Mouse (Mus musculus): Measurements from ENCODE around the gene Prkcz. TPM values are rescaled to one million over a fixed set of nuclear protein-coding genes. Genes with fewer than 3 reads are reported as not detected.

Gene Prkcz
- polyA plus RNA-seq, 1 experiment from 2014 or later = 86.5 TPM

DNA sequence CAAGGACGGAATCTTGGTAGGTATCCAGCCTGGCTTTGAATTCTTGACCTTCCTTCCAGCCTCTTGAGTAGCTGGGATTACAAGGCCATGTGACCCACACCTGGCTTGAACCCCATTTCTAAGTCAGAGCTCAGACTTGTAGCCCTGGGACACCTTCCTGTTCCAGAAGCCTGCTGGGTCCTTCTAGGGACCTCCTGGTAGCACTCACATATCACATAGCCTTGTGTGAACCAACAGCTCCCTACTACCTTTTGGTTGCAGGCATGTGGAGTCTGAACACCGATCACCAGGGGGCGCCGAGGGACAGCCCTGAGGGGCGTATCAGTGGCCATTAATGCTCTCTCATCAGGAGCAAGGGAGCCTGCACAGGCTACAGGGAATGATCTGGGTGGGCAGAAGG, 92.8 kb downstream of the Prkcz start:
- no peaks in the 10 kb centered on the region for H3K9me3 ChIP-seq (ENCODE audit: control insufficient read depth, low read length)
- no peaks in the 10 kb centered on the region for H3K27me3 ChIP-seq (replicated peaks; ENCODE audit: control insufficient read depth, insufficient read depth, low read length)
- H3K4me3 ChIP-seq (replicated peaks; ENCODE audit: low read length) = no peak overlapping the region
- no peak overlapping the region for H3K4me2 ChIP-seq (ENCODE audit: low read length)
- ATAC-seq = no peak
- no peak overlapping the region for H3K27ac ChIP-seq (ENCODE audit: low read length)
- 46% methylated on average over 5 of the region's 5 CpGs for WGBS
- H3K36me3 ChIP-seq (ENCODE audit: control insufficient read depth, insufficient read depth) = peaks cover 4% of the 10 kb centered on the region; the same call in 1 of the 2 replicates
- no peaks in the 10 kb centered on the region for H3K4me1 ChIP-seq (replicated peaks; ENCODE audit: control insufficient read depth, insufficient read depth, low read length)
- H3K9ac ChIP-seq (replicated peaks; ENCODE audit: low read depth, low read length) = no peak overlapping the region

DNA sequence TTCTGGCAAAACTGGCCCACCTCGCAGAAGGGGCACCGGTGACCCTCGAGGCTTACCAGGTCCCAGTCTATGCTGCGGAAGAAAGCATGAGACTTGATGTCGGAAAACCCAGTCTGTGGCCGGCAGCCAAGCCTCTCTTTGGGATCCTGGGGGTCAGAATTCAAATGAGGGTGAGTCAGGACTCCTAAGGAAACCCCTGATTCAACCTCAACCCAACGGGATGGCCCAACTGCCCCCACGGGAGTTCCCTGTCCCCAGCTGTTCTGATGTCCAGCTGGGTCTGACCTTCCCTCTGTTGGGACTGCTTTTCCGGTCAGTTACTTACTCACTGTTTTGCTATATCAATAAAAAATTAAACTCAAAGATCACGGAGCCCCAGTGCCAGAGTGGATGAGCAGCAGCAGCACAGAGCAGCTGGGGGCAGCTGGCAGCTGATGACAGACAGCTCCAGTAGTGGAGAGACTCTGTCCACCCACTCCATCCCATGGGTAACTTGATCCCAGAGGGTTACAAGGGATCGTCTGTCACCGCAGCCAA, 93.5 kb downstream of the Prkcz start:
- H3K4me2 ChIP-seq (ENCODE audit: low read length) = no peak overlapping the region
- H3K4me3 ChIP-seq (replicated peaks; ENCODE audit: low read length) = no peak overlapping the region
- no peaks in the 10 kb centered on the region for H3K4me1 ChIP-seq (replicated peaks; ENCODE audit: control insufficient read depth, insufficient read depth, low read length)
- ATAC-seq = no peak
- H3K36me3 ChIP-seq (ENCODE audit: control insufficient read depth, insufficient read depth) = peaks cover 4% of the 10 kb centered on the region; the same call in 1 of the 2 replicates
- no peak overlapping the region for H3K27ac ChIP-seq (ENCODE audit: low read length)
- H3K27me3 ChIP-seq (replicated peaks; ENCODE audit: control insufficient read depth, insufficient read depth, low read length) = no peaks in the 10 kb centered on the region
- no peak overlapping the region for H3K9ac ChIP-seq (replicated peaks; ENCODE audit: low read depth, low read length)
- H3K9me3 ChIP-seq (ENCODE audit: control insufficient read depth, low read length) = no peaks in the 10 kb centered on the region
- 75% methylated on average over 12 of the region's 12 CpGs for WGBS

DNA sequence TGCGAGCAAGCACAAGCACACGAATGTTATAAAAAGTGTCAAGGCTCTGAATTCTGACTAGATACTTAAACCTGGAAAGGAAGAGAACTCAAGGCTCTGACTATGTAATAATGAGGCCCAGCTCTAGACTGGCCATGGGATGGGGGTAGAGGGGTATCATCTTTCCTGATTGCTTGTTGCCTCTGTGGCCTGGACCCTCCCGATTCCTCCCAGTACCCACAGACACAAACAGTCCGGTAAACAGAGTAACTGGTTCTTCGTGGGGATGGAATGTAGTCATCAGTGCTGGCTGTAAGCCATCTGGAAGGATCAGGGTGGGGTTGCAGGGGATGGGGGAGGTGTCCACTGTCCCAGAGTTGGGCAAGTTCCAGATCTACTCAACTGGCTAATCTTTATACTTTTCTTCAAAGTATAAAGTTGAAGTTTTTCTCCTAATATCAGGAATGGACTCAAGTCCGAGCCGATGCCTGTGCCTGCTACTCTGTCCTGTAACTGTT, 94.1 kb downstream of the Prkcz start:
- peaks cover 2% of the 10 kb centered on the region; the same call in 1 of the 2 replicates for H3K36me3 ChIP-seq (ENCODE audit: control insufficient read depth, insufficient read depth)
- no peaks in the 10 kb centered on the region for H3K4me1 ChIP-seq (replicated peaks; ENCODE audit: control insufficient read depth, insufficient read depth, low read length)
- H3K27me3 ChIP-seq (replicated peaks; ENCODE audit: control insufficient read depth, insufficient read depth, low read length) = no peaks in the 10 kb centered on the region
- no peak overlapping the region for H3K4me2 ChIP-seq (ENCODE audit: low read length)
- H3K9me3 ChIP-seq (ENCODE audit: control insufficient read depth, low read length) = no peaks in the 10 kb centered on the region
- no peak overlapping the region for H3K27ac ChIP-seq (ENCODE audit: low read length)
- 77% methylated on average over 7 of the region's 7 CpGs for WGBS
- H3K9ac ChIP-seq (replicated peaks; ENCODE audit: low read depth, low read length) = no peak overlapping the region
- no peak overlapping the region for H3K4me3 ChIP-seq (replicated peaks; ENCODE audit: low read length)
- ATAC-seq = no peak

GRCm38 (mm10) chr4:155264521-155265321, 96.4 kb downstream of the Prkcz start:
- H3K9me3 ChIP-seq (ENCODE audit: control insufficient read depth, low read length) = peaks cover 3% of the 10 kb centered on the region; the same call in 1 of the 2 replicates
- H3K27ac ChIP-seq (ENCODE audit: low read length) = no peak overlapping the region
- peaks cover 4% of the 10 kb centered on the region; the same call in 1 of the 2 replicates for H3K36me3 ChIP-seq (ENCODE audit: control insufficient read depth, insufficient read depth)
- H3K27me3 ChIP-seq (replicated peaks; ENCODE audit: control insufficient read depth, insufficient read depth, low read length) = no peaks in the 10 kb centered on the region
- ATAC-seq = no peak
- no peak overlapping the region for H3K4me3 ChIP-seq (replicated peaks; ENCODE audit: low read length)
- no peaks in the 10 kb centered on the region for H3K4me1 ChIP-seq (replicated peaks; ENCODE audit: control insufficient read depth, insufficient read depth, low read length)
- H3K4me2 ChIP-seq (ENCODE audit: low read length) = no peak overlapping the region
- no peak overlapping the region for H3K9ac ChIP-seq (replicated peaks; ENCODE audit: low read depth, low read length)
- 76% methylated on average over 3 of the region's 3 CpGs for WGBS

- Histone ChIP-seq H3K27ac (ENCODE audit: low read length) (no peak overlapping the region), H3K4me1 (replicated peaks; ENCODE audit: control insufficient read depth, insufficient read depth, low read length) (peaks cover 31% of the 10 kb centered on the region)
- 78% methylated on average over 6 of the region's 6 CpGs for WGBS
Measured at GRCm38 (mm10) chr4:155252253-155252652, 108.9 kb downstream of the Prkcz start.

GRCm38 (mm10) chr4:155251147-155251546, 110.0 kb downstream of the Prkcz start:
- Histone ChIP-seq H3K27ac (ENCODE audit: low read length) (peak overlapping the region; percentile 99), H3K9me3 (ENCODE audit: control insufficient read depth, low read length) (no peaks in the 10 kb centered on the region), H3K4me1 (replicated peaks; ENCODE audit: control insufficient read depth, insufficient read depth, low read length) (peaks cover 41% of the 10 kb centered on the region), H3K27me3 (replicated peaks; ENCODE audit: control insufficient read depth, insufficient read depth, low read length) (no peaks in the 10 kb centered on the region), H3K4me2 (ENCODE audit: low read length) (peak overlapping the region; percentile 96), H3K36me3 (ENCODE audit: control insufficient read depth, insufficient read depth) (peaks cover 3% of the 10 kb centered on the region; the same call in 1 of the 2 replicates), H3K4me3 (replicated peaks; ENCODE audit: low read length) (peak overlapping the region; percentile 63), H3K9ac (replicated peaks; ENCODE audit: low read depth, low read length) (no peak overlapping the region)
- 31% methylated on average over 3 of the region's 3 CpGs for WGBS
- ATAC-seq = no peak

More at GRCm38 (mm10) chr4:155252253-155252652, 108.9 kb downstream of the Prkcz start:
- H3K9ac ChIP-seq (replicated peaks; ENCODE audit: low read depth, low read length) = peak overlapping the region; percentile 3; the same call in 1 of the 2 replicates
- peak overlapping the region; percentile 96; the same call in 1 of the 2 replicates for H3K4me2 ChIP-seq (ENCODE audit: low read length)
- no peak for ATAC-seq
- H3K9me3 ChIP-seq (ENCODE audit: control insufficient read depth, low read length) = no peaks in the 10 kb centered on the region
- H3K36me3 ChIP-seq (ENCODE audit: control insufficient read depth, insufficient read depth) = peaks cover 4% of the 10 kb centered on the region; the same call in 1 of the 2 replicates
- H3K4me3 ChIP-seq (replicated peaks; ENCODE audit: low read length) = no peak overlapping the region
- H3K27me3 ChIP-seq (replicated peaks; ENCODE audit: control insufficient read depth, insufficient read depth, low read length) = no peaks in the 10 kb centered on the region

GRCm38 (mm10) chr4:155250361-155251117, 110.6 kb downstream of the Prkcz start:
- Histone ChIP-seq H3K4me2 (ENCODE audit: low read length) (peak overlapping the region; percentile 96), H3K9ac (replicated peaks; ENCODE audit: low read depth, low read length) (peak overlapping the region; percentile 92), H3K27me3 (replicated peaks; ENCODE audit: control insufficient read depth, insufficient read depth, low read length) (no peaks in the 10 kb centered on the region), H3K36me3 (ENCODE audit: control insufficient read depth, insufficient read depth) (no peaks in the 10 kb centered on the region), H3K4me1 (replicated peaks; ENCODE audit: control insufficient read depth, insufficient read depth, low read length) (peaks cover 45% of the 10 kb centered on the region), H3K4me3 (replicated peaks; ENCODE audit: low read length) (peak overlapping the region; percentile 63), H3K27ac (ENCODE audit: low read length) (peak overlapping the region; percentile 99), H3K9me3 (ENCODE audit: control insufficient read depth, low read length) (no peaks in the 10 kb centered on the region)
- WGBS = 8% methylated on average over 23 of the region's 23 CpGs
- ATAC-seq = peak; percentile 27

DNA sequence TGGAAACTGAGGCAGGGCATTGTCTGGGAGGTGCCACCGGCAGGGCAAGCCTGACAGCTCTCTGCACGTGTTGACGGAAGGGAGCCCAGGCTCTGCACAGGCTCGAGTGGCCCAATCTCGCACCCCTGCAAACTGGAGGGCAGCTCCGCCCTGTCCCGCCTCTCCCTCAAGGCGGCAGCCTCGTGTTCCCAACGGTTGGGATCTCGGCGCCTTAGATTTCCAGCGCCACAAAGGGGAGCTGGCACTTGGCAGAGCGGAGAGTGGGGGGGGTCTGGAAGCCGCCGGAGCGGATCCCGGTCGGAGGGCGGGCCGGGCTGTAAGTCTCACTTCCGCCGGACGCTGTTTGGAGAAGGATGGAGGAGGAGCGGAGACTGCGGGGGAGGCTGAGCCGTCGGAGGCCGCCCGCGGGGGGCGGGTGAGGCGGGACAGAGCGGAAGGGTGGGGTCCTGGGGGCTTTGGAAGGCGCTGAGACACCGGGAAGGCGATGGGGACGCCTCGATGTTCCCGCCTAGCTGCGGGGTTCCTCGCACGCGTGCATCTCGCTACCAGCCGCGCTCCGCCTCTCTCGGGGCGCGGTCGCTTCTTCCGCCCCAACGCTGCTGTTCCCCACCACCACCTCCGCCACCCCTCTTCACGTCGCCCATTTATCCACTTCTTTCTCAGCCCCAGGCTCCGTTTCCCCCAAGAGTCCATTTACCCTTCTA, 111.4 kb downstream of the Prkcz start, which contains the start of gene Faap20:
TSS of gene Faap20 (plus strand) at position 155 of the 704 bp plus-strand sequence.
- H3K36me3 ChIP-seq (ENCODE audit: control insufficient read depth, insufficient read depth) = no peaks in the 10 kb centered on the region
- peak within 1 kb of the TSS; percentile 96 for H3K4me2 ChIP-seq (ENCODE audit: low read length)
- H3K9ac ChIP-seq (replicated peaks; ENCODE audit: low read depth, low read length) = peak within 1 kb of the TSS; percentile 92
- peak within 1 kb of the TSS; percentile 63 for H3K4me3 ChIP-seq (replicated peaks; ENCODE audit: low read length)
- H3K27me3 ChIP-seq (replicated peaks; ENCODE audit: control insufficient read depth, insufficient read depth, low read length) = no peaks in the 10 kb centered on the region
- H3K27ac ChIP-seq (ENCODE audit: low read length) = peak within 1 kb of the TSS; percentile 99
- H3K9me3 ChIP-seq (ENCODE audit: control insufficient read depth, low read length) = no peaks in the 10 kb centered on the region
- under 1% methylated on average over 43 of the region's 58 CpGs for WGBS
- H3K4me1 ChIP-seq (replicated peaks; ENCODE audit: control insufficient read depth, insufficient read depth, low read length) = peaks cover 45% of the 10 kb centered on the region
- peak; percentile 90 for ATAC-seq

All from forebrain, embryonic 16.5 days (tissue).